Mouse (Mus musculus): ENCODE data around the gene Ltbr. TPM values are rescaled to one million over a fixed set of nuclear protein-coding genes. Genes with fewer than 3 reads are reported as not detected.
"Not testable (repeated sequence)": the region's sequence is repeated elsewhere in the genome, so short reads cannot be mapped to it uniquely, and the experiment has no call there.

The Ltbr gene
- total RNA-seq, 2 experiments from 2014 or later: 6.6 to 9.8 TPM

DNA sequence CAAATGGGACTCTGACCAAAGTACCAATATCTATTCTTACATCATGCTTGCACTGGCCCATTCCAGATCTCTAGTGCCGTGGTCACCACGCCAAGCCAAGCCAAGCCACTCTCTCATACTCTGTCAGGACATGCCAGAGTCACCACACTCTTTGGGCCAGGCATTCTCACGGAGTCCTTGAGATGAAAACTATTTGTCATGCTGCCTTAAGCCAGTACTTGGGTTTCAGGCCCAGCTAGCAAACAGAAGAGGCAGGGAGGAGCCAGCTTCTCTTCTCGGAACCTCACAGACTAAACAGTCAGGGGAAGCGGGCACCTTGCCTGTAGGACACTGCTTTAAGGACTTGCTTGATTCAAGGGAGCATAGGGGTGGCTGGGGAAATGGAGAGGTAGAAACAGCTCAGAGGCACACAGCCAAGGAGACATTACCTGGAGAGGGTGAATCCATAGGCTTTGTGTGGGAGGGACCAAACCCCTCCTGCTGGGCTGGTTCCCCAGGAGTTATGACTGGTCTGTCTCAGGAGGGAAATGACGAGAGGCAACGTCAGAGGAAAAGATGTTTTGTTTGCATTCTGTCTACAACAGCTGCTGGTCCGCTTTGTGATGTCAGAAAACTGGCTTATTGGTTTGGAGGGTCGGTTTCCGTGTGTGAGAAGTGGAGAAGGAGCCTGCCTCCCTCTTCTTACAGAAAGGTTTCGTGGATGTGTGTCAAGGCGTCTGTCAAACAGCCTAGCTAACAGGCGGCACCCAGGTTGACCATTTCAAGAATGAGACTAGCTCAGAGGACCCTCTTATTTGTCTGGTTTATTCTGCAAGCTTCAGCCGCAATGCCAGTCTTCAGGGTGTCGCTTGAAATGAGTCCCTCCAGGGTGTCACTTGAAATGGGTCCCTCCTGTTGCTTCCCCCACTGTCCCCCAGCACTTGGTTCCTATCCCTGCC lies 5.6 kb upstream of the Ltbr start:
- H3K4me3 ChIP-seq: no peak overlapping the region
- no peak overlapping the region for H3K27ac ChIP-seq
- DNase-seq (ENCODE audit: low spot score in 2 of 2): no peak
- no peak for TF ChIP-seq CTCF (conservative IDR thresholded peaks at IDR 0.05)

- no peak overlapping the region for H3K4me3 ChIP-seq
- no peak overlapping the region for H3K27ac ChIP-seq
- TF ChIP-seq CTCF (conservative IDR thresholded peaks at IDR 0.05): no peak
- DNase-seq (ENCODE audit: low spot score in 2 of 2): no peak
Observed at GRCm38 (mm10) chr6:125317077-125317476, 3.4 kb upstream of the Ltbr start.

DNA sequence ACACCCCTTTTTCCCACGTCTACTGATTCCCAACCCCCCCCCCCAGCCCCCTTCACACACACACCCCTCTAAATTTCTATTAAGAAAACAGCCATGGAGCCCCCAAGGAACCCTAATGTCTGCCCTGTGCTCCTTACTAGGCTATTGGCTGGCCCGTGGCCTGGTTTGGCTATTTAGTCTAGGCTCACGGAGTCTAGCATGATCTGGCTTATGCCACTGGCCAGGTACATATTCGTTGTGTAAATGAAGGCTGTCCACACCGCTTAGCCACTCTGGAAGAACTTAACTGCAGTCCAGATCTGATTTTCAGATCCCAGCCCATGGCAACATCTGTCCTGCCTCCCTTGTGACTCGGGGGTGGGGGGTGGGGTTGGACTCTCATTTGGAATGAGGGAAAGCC lies 1.1 kb upstream of the Ltbr start:
- no peak for TF ChIP-seq CTCF (conservative IDR thresholded peaks at IDR 0.05)
- Histone ChIP-seq H3K4me3 (no peak overlapping the region), H3K27ac (no peak overlapping the region)
- no peak for DNase-seq (ENCODE audit: low spot score in 2 of 2)

DNA sequence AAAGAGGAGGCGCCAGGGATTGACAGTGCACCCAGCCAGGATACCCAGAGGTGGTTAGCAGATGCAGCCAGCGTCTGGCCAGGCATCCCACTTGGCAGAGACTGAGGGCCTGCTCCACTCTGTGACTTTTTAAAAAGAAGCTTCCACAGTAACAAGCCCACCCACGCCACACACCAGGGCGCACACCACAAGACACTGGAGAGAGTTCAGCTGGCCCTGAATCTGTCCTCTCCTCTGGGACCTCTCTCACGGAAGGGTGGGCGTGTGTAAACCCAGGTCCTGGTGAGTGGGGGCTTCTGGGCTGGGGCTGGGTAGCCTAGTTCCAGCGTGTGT lies 512 bp upstream of the Ltbr start:
- Histone ChIP-seq H3K4me3 (peak overlapping the region; percentile 58), H3K27ac (peak overlapping the region; percentile 80; the same call in 1 of the 2 replicates)
- DNase-seq (ENCODE audit: low spot score in 2 of 2): no peak
- TF ChIP-seq CTCF (conservative IDR thresholded peaks at IDR 0.05): no peak

DNA sequence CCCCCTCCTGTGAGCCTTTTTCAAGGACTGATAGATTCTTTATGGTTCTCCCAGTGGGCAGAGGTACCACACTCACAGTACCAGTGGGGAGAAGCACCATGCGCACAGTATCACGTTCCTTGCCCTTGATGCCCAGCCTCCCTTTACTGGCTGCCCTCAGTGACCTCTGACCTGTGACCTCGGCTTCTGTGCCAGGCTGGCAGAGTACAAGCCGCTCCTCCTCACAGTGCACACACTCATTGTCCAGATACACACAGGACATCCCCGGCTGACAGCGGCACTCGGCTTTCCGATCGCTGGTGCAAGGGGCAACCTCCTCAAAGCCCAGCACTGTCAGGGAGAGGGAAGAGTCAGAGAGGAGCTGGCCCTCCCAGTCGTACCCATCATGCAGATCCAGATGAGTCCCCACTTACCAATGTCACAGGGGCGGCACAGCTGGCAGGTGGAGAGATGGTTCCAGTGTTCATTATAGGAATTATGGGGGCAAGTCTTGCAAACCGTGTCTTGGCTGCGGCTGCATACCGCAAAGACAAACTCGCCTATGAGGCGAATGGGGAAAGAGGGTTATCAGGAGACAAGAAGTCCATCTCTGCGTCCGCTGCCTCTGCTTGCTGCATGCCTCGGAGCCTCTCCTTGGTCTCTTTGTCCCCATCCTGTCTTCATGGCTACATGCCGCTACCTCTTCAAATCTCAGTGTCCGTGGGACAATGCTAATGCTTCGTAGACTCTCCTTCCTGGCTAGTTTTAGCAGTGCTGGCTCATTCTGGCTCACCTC lies 917 bp downstream of the Ltbr start:
- DNase-seq (ENCODE audit: low spot score in 2 of 2): no peak
- Histone ChIP-seq H3K27ac (peak overlapping the region; percentile 80), H3K4me3 (peak overlapping the region; percentile 58)
- TF ChIP-seq CTCF (conservative IDR thresholded peaks at IDR 0.05): no peak

GRCm38 (mm10) chr6:125312171-125312570 lies 1.5 kb downstream of the Ltbr start:
- TF ChIP-seq CTCF (conservative IDR thresholded peaks at IDR 0.05): no peak
- DNase-seq (ENCODE audit: low spot score in 2 of 2): no peak
- no peak overlapping the region for H3K27ac ChIP-seq

DNA sequence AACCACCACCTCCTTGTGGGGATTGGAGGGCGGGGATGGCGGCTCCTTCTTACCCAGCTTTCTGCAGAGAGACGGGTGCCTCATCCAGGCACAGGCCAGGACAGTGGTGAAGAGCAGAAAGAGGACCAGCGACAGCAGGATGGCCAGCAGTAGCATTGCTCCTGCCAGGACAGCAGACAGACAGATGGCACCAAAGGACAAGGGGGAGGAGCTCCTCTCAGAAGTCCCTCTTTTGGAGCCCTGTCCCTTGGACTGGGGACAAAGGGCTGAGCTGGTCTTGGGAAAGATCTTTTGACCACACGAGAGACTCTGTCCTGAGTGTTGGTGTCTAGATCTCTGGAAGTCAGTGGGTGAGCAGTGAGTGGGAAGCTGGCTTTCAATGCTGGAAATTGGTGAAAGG lies 4.3 kb downstream of the Ltbr start:
- no peak for TF ChIP-seq CTCF (conservative IDR thresholded peaks at IDR 0.05)
- H3K4me3 ChIP-seq: no peak overlapping the region
- no peak overlapping the region for H3K27ac ChIP-seq
- DNase-seq (ENCODE audit: low spot score in 2 of 2): no peak

More at GRCm38 (mm10) chr6:125312171-125312570, 1.5 kb downstream of the Ltbr start:
- no peak overlapping the region for H3K4me3 ChIP-seq

DNA sequence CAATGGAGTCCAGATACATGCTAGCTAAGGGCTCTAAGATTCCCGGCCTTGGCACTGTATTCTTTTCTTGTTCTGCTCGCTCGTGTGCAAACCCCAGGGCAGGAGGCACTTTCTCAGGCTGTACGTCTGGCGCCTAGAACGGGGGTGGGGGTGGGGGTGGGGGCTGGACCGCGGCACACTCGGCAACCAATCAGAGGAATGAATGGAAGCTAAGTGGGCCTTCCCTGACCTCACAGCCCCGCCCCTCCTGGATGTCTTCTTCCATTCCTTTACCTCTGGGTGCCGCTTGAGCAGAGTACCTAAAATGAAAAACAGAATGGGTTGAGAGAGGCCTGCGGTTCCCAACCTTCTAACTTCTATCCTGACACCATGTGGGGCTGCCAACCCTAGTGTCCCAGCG lies 4.8 kb downstream of the Ltbr start:
- no peak for DNase-seq (ENCODE audit: low spot score in 2 of 2)
- Histone ChIP-seq H3K27ac (no peak overlapping the region), H3K4me3 (no peak overlapping the region)
- no peak for TF ChIP-seq CTCF (conservative IDR thresholded peaks at IDR 0.05)

GRCm38 (mm10) chr6:125307091-125307490 lies 6.6 kb downstream of the Ltbr start:
- no peak overlapping the region for H3K4me3 ChIP-seq
- no peak overlapping the region for H3K27ac ChIP-seq
- TF ChIP-seq CTCF (conservative IDR thresholded peaks at IDR 0.05): no peak
- no peak for DNase-seq (ENCODE audit: low spot score in 2 of 2)

DNA sequence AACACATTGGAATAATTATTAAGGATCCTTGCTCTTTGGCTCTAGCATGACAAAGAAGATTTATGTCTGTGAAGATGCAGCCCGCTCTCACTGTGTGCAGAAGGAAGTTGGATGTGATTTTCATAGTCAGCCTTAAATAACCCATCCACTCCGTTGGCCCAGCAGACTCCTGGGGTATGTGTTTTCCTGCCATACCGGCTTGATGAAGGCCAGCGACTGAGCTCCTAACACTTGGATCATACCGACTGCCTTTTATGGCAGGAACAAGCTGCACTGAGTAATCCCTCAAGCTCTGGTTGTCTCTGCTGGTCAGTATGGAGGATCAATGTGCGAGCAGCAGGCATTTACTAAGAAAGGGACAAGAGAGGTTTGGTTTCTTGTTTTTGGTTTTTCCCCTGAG lies 8.2 kb downstream of the Ltbr start:
- H3K4me3 ChIP-seq: no peak overlapping the region
- TF ChIP-seq CTCF (conservative IDR thresholded peaks at IDR 0.05): no peak
- no peak for DNase-seq (ENCODE audit: low spot score in 2 of 2)
- no peak overlapping the region for H3K27ac ChIP-seq

DNA sequence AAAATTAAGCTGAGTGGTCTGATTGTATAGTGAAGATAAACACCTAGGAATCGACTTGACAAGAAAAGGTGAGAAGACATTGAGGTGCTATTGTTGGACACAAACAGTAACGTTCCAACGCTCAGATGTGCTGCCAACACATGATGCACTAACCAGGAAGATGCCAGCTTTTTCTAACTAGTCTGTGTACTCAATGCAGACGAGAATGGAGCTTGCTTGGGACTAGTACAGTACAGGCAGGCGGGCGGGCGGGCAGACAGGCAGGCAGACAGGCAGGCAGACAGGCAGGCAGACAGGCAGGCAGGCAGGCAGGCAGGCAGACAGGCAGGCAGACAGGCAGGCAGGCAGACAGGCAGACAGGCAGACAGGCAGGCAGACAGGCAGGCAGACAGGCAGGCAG lies 9.3 kb downstream of the Ltbr start:
- H3K4me3 ChIP-seq; DNase-seq (ENCODE audit: low spot score in 2 of 2); H3K27ac ChIP-seq: not testable (repeated sequence)

DNA sequence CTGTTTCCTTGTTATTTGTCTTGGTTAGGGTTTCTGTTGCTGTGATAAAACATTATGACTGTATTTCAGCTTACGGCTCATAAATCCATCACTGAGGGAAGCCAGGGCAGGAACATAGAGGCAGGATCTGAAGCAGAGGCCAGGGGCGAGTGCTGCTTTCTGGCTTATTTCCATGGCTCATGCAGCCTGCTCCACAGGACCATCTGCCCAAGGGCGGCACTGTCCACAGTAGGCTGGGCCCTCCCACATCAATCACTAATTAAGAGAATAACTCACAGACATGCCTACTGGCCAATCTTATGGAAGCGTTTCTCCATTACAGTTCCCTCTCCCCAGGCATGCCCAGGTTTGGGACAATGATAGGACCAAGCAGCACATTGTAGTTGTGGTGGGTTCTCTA lies 10.4 kb downstream of the Ltbr start:
- no peak for TF ChIP-seq CTCF (conservative IDR thresholded peaks at IDR 0.05)
- DNase-seq (ENCODE audit: low spot score in 2 of 2): no peak
- Histone ChIP-seq H3K4me3 (no peak overlapping the region), H3K27ac (no peak overlapping the region)

GRCm38 (mm10) chr6:125302231-125302982 lies 11.3 kb downstream of the Ltbr start:
- H3K27ac ChIP-seq: no peak overlapping the region
- no peak for DNase-seq (ENCODE audit: low spot score in 2 of 2)
- no peak for TF ChIP-seq CTCF (conservative IDR thresholded peaks at IDR 0.05)
- no peak overlapping the region for H3K4me3 ChIP-seq

Measured in layer of hippocampus, adult 2 months (tissue).